Mouse (Mus musculus): ENCODE measurements around the gene Wfdc2. TPM values are rescaled to one million over a fixed set of nuclear protein-coding genes. Genes with fewer than 3 reads are reported as not detected.

Gene Wfdc2
- total RNA-seq (2012; rRNA removed) = not detected in 2 replicates
- total RNA-seq (2014; rRNA removed) = not detected in 2 replicates
- not detected in 2 replicates for polyA plus RNA-seq (2012; ENCODE audit: insufficient read length, low read depth)

DNA sequence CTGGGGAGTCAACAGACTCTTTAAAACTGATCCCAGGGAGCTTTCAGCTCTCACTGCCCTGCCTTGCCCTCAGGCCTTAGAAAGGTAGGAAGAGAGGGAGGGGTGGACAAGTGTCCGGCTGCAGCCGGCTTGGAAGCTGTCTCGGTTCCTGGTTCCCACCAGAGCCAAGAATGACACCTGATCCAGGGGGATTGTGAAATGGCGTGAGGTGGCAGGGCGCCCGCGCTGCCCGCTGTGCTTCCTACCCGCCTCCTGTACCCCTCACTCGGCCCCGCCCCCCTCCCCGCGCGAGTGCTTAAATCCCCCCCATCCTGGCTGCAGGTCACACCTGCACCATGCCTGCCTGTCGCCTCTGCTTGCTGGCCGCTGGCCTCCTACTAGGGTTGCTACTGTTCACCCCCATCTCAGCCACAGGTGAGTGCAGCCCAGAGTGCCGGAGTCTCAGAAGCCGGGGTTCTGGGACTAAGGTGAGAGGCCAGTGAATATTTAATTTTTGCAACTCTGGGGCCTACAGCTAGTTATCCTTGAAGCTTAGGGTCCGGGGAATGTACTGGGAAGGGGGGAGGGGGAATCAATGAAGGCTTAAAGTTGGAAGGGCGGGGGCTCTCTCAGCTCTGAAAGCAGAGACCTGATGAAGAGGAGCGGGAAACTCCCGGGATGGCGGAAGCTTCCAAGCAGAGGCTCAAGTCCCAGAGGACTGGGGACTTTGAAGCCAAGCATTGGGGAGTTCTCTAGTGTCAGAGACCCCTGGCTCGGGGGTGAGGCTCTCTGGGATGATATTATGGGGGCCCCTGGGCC lies at the start of gene Wfdc2:
Wfdc2 (plus strand) TSS at position 23 of the 798 bp plus-strand sequence.
- Histone ChIP-seq H3K27ac (ENCODE audit: insufficient read depth, low read depth) (no peak within 1 kb of the TSS), H3K79me2 (replicated peaks; ENCODE audit: control insufficient read depth, extremely low read depth, insufficient read depth, poor library complexity, severe bottlenecking) (no peaks in the 10 kb centered on the region), H3K4me3 (replicated peaks in 1 of 3; ENCODE audit: low read depth in 2 of 3, low read length in 2 of 3, poor library complexity in 1 of 3) (no peak within 1 kb of the TSS), H3K4me2 (ENCODE audit: insufficient read depth, low read depth, poor library complexity, severe bottlenecking) (no peak within 1 kb of the TSS), H3K4me1 (ENCODE audit: control insufficient read depth in 1 of 2, insufficient read depth in 2 of 2) (no peaks in the 10 kb centered on the region), H3K9me3 (replicated peaks; ENCODE audit: low read length) (peaks cover 14% of the 10 kb centered on the region), H3K36me3 (replicated peaks in 1 of 2; ENCODE audit: control insufficient read depth in 1 of 2, insufficient read depth in 1 of 2, low read length in 1 of 2) (no peaks in the 10 kb centered on the region), H3K9ac (ENCODE audit: insufficient read depth, low read depth) (no peak within 1 kb of the TSS), H3K27me3 (replicated peaks) (peaks cover 95% of the 10 kb centered on the region)
- TF ChIP-seq CTCF (conservative IDR thresholded peaks at IDR 0.05 in 1 of 2, IDR thresholded peaks at IDR 0.05 in 1 of 2; ENCODE audit: low read depth in 2 of 2, low read length in 2 of 2) (no peak), HCFC1 (IDR thresholded peaks at IDR 0.05; ENCODE audit: low read depth, low read length) (no peak), ELF1 (IDR thresholded peaks at IDR 0.05; ENCODE audit: low read depth, low read length) (no peak), ETS1 (conservative IDR thresholded peaks at IDR 0.05; ENCODE audit: low read depth, low read length) (no peak), ZMIZ1 (IDR thresholded peaks at IDR 0.05; ENCODE audit: low read depth, low read length) (no peak), USF2 (conservative IDR thresholded peaks at IDR 0.05; ENCODE audit: low read depth, low read length) (no peak), UBTF (IDR thresholded peaks at IDR 0.05; ENCODE audit: low read depth, low read length) (no peak), MEF2A (IDR thresholded peaks at IDR 0.05; ENCODE audit: borderline replicate concordance, low read depth, low read length) (no peak), IRF4 (IDR thresholded peaks at IDR 0.05; ENCODE audit: low read depth, low read length) (no peak), JUND (conservative IDR thresholded peaks at IDR 0.05; ENCODE audit: low read depth, low read length) (no peak), CHD2 (IDR thresholded peaks at IDR 0.05; ENCODE audit: low read length) (no peak), SIN3A (IDR thresholded peaks at IDR 0.05; ENCODE audit: low read length) (no peak), MAX (IDR thresholded peaks at IDR 0.05; ENCODE audit: low read length) (no peak), RCOR1 (conservative IDR thresholded peaks at IDR 0.05; ENCODE audit: low read depth, low read length) (no peak), MXI1 (IDR thresholded peaks at IDR 0.05; ENCODE audit: low read depth, low read length) (no peak), BHLHE40 (IDR thresholded peaks at IDR 0.05; ENCODE audit: low read depth, low read length) (no peak), KAT2A (IDR thresholded peaks at IDR 0.05; ENCODE audit: insufficient replicate concordance, low read length) (no peak)
- no peak for DNase-seq (ENCODE audit: extremely low read depth)
- in situ Hi-C loops (cut with MboI; ENCODE audit: low pct_ligation_motif_present, low pct_unique_long_range_greater_than_20kb, low sequenced_read_pairs) (no loop called here), dilution Hi-C loops (cut with MboI; ENCODE audit: extremely low pct_ligation_motif_present, extremely low pct_unique_long_range_greater_than_20kb, low sequenced_read_pairs) (no loop called here)

DNA sequence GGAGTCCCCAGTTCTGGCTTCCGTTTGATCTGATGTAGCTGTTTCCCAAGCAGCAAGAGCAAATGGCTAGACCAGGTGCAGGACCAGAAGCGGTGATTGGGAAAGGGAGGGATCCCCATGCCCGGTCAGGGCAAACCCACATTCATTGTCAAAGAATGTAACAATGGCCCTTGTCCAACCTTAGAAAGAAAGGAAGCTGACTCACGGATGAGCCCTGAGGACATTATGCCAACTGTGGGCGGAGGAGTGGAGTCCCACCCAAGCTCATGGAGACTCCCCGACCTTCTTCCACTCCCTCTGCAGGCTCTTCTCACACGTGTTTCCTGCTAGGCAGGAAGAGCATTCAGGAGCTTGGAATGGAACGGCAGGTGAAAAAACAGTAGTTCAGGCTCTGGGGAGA lies 48.8 kb upstream of the Wfdc2 start:
- in situ Hi-C loops (cut with MboI; ENCODE audit: low pct_ligation_motif_present, low pct_unique_long_range_greater_than_20kb, low sequenced_read_pairs) (no loop called here), dilution Hi-C loops (cut with MboI; ENCODE audit: extremely low pct_ligation_motif_present, extremely low pct_unique_long_range_greater_than_20kb, low sequenced_read_pairs) (no loop called here)
- Histone ChIP-seq H3K27me3 (replicated peaks) (peaks cover 2% of the 10 kb centered on the region), H3K27ac (ENCODE audit: insufficient read depth, low read depth) (no peak overlapping the region), H3K4me3 (replicated peaks in 1 of 3; ENCODE audit: low read depth in 2 of 3, low read length in 2 of 3, poor library complexity in 1 of 3) (no peak overlapping the region), H3K79me2 (replicated peaks; ENCODE audit: control insufficient read depth, extremely low read depth, insufficient read depth, poor library complexity, severe bottlenecking) (no peaks in the 10 kb centered on the region), H3K36me3 (replicated peaks in 1 of 2; ENCODE audit: control insufficient read depth in 1 of 2, insufficient read depth in 1 of 2, low read length in 1 of 2) (peaks cover 4 to 30% of the 10 kb centered on the region in 2 experiments), H3K9ac (ENCODE audit: insufficient read depth, low read depth) (no peak overlapping the region), H3K9me3 (replicated peaks; ENCODE audit: low read length) (peaks cover 7% of the 10 kb centered on the region), H3K4me2 (ENCODE audit: insufficient read depth, low read depth, poor library complexity, severe bottlenecking) (no peak overlapping the region), H3K4me1 (ENCODE audit: control insufficient read depth in 1 of 2, insufficient read depth in 2 of 2) (no peaks in the 10 kb centered on the region)
- no peak for DNase-seq (ENCODE audit: extremely low read depth)
- TF ChIP-seq POLR2A (IDR thresholded peaks at IDR 0.05; ENCODE audit: low read depth, low read length) (no peak), ETS1 (conservative IDR thresholded peaks at IDR 0.05; ENCODE audit: low read depth, low read length) (no peak), NRF1 (IDR thresholded peaks at IDR 0.05; ENCODE audit: low read depth, low read length) (no peak), JUND (conservative IDR thresholded peaks at IDR 0.05; ENCODE audit: low read depth, low read length) (no peak), MAX (IDR thresholded peaks at IDR 0.05; ENCODE audit: low read length) (no peak), IRF4 (IDR thresholded peaks at IDR 0.05; ENCODE audit: low read depth, low read length) (no peak), USF1 (IDR thresholded peaks at IDR 0.05; ENCODE audit: low read depth, low read length) (no peak), TCF12 (IDR thresholded peaks at IDR 0.05; ENCODE audit: low read depth, low read length) (no peak), SIN3A (IDR thresholded peaks at IDR 0.05; ENCODE audit: low read length) (no peak)

Data from CH12.LX (cell line).